Mouse (Mus musculus): Measurements from ENCODE around the gene Ubald2.
A peak's percentile ranks its signal among the peaks of the same experiment; 100 is the strongest.

The Ubald2 gene

DNA sequence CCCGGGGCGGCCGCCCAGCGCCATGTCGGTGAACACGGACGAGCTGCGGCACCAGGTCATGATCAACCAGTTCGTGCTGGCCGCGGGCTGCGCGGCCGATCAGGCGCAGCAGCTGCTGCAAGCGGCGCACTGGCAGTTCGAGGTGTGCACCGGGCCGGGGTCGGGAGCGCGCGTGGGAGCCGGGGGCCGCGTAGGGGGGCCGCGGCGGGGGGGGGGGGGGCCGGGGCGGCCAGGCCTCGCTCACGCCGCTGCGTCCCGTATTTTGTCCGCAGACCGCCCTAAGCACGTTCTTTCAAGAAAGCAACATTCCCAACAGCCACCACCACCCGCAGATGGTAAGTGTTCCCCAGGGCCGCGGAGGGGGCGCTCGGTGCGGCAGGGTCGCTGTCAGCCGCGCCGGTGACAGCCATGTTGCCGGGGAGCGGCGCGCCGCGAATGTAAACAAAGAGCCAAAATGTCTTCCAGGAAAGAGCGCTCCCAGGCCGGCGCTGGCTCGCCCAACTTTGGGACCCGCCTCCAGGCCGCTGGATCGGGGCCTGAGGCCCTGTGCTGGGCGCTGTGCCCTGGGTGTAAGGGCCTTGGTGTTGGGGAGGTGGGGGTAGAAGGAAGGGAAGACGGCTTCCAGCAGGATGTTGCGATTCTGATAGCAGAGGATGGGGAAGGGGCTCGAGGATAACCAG, 533 bp downstream of the Ubald2 start:
- DNase-seq, result peak; percentile 72 to 74

DNA sequence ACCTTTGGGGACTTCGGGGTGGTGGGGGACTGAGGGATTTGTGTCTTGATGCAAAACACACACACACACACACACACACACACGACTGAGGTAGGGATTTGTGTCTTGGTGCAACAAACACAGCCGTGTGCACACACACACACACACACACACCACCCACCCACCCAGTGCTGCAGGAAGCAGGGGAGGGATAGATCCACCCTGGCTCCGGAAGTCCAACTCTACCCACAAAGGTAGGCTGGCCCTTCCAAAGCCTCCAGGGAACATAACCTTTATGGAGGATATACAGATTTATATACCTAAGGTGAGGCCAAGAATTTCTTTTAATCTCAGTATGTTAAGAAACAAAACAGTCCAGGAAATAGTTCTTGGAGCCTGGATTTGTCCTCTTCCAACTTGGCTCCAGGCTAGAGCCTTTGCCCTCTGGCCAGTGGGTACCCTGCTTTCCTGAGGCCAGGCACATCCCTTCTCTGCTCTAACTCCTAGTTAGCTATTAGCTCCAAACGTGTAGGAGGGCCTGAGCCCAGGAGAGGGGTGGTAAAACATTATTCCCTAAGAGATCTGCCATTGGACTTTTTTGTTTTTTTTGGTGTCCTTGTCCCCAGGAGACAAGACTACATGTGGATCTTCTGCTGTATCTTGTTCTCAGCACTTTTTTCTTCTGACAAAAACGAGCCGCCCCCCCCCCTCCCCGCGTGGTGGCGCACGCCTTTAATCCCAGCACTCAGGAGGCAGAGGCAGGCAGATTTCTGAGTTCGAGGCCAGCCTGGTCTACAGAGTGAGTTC, 1.3 kb downstream of the Ubald2 start:
- peak in 1 of 2 experiments; percentile 51 for DNase-seq

GRCm38 (mm10) chr11:116435992-116436724, 2.3 kb downstream of the Ubald2 start:
- DNase-seq, result no peak

GRCm38 (mm10) chr11:116436725-116437331, 2.9 kb downstream of the Ubald2 start:
- no peak for DNase-seq

DNA sequence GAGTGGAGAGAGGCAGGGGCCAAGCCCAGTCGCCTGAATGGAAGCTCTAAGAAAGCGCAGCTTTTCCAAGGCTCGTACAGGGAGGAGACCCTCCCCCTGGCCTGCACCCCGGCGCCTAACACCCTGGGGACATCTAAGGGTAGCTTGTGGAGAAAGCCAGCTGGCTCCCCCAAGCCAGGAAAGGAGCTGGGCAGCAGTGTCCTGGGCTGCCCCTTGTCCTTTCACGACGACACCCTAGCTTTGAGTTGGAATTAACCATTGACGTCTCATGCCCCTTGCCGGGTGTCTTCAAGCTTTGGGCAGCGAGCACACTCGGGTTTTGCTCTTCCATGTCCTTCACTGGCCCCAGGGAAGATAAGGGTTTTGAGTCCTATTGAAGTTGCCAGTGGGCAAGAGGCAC, 3.6 kb downstream of the Ubald2 start:
- no peak for DNase-seq

DNA sequence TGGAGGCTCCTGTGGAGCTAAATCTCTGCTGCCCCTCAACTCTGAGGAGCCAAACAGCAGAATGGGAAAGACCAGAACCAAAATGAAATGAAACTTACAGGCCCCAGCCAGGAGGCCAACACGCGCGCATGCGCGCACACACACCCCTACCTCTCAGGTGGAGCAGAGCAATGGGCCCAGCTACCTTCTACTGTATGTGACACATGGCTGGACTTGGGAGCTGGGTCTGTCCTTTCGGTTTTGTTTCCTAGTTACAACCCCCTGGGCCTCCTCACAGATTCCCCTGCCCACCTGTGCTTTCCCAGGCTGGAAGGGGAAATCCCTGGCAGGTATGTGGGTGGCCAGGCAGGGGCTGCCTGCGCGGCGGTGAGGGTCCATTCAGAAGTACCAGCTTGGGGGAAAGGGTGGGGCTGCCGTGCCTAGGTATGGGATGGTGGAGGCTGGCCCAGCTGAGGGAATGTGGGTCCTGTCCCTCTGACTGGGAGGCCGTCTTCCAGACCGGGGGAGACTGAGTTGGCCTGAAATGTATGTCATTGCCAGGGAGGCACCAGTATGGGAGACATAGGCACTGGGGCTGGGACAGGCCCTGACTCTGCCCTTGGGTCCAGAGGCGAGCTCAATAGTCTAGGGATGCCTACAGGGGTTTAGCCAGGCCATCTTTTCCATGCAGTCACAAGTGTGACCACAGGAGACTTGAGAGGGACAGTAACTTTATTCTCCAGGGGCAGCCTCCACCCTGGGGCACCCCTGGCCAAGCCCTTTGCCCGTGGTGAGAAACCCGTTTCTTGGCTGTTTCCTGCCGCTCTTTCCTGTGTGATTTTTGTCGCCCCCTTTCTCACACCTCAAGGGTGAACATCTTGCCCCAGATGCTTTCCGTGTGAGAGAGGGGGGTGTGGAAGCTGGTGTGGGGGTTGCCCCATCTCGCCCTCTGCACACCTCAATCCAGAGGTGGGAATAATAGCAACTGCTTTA, 5.7 kb downstream of the Ubald2 start:
- DNase-seq, result peak; percentile 50 to 64

DNA sequence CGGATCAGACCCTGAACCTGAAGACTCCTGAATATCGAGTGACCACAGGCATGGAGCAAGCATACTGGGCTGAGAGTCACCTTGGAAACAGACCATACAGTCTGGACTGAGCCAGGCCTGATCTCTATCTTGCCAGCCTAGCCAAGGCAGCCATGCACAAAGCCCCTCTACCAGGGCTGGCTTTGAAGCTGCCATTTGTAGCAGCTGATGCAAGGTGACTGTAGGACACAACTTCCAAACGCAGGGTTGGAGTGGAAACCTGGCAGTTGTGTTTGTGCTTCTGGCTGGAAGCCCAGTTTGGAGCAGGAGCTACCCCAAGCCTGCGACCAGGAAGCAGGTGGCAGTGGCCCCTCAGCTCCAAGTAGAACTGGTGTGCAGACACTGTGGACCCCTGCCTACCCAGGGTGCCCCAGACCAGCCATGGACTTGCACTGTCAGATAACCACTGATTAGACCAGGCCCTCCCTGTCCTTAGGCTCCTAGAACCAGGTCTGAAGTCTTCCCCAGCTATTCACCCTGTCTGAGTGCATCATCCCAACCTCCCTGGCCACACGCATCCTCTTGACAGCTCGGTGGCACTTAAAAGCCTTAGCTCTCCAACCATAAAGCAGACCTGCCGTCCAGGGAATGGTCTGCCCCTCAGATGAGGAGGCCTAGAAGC, 6.6 kb downstream of the Ubald2 start:
- DNase-seq, result no peak

DNA sequence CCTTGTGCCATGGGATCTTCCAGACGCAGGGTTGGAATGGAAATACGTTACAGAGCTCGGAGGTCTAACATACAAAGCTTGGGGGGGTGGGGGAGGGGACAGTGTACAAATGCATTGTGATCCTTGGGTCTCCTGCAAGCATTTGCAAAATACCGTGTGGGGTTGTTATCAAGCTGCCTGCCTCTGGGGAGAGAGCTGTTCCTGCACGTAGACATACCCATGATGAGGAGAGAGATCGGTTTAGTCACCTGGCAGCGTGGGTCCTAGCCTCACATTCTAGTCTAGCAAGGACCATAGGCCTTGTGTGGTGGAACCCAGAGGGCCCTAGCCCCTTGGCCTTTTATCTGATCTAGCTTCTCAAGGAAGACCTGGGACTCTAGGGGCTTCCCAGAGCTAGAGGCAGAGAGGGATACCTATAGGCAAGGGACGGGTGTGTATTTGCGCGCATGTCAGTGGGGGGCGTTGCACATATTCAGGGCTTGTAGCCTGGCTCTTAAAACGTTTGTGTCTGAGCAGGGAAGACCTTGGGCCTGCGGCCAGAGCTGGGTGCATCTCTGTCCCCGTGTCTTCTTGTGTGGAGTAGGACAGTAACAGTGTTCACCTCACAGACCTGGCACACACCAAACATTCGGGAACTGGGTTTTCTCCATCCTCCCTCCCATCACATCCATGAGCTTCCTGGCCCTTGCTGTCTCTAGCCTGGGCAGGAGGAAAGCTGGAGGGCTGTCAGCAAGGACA, 8.4 kb downstream of the Ubald2 start:
- no peak for DNase-seq

GRCm38 (mm10) chr11:116442867-116443177, 8.9 kb downstream of the Ubald2 start:
- DNase-seq, result no peak

DNA sequence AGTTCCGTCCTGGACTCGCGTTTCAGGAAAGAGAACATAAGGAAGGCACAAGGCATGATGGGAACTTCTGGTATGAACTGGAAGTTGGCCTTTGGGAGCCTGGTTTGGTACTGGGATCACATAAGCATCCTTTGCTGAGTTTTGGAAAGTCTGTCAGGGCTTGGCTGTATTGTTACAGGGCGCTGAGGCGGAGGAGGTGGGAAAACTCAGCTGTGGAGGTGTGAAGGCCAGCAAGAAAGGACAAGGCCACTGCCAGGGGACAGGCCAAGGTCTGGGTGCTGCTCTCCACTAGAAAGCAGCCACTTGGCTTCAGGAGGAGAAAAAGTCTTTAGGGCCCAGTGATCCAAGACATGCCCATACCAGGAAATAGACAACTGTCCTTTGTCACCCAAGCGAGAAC, 9.4 kb downstream of the Ubald2 start:
- no peak for DNase-seq

DNA sequence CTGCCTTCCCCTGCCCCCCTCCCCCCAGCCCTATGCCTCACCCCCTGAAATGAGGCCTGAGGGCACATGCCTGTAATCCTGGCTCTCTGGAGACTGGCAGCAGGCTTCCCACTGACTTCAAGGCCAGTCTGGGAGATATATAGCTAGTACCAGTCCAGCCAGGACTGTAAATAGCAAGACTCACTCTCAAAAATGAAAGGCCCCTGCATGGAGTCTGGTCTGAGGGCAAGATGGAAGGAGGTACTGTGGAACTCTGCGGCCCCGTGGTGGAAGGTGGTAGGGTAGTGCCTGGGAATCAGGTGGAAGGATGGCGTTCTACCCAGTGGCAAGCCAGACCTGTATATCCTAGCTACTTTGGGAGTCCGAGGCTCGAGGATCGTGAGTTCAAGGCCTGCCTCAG, 10.0 kb downstream of the Ubald2 start:
- no peak for DNase-seq

- peak; percentile 88 to 92 for DNase-seq
Measured at GRCm38 (mm10) chr11:116445596-116446307, 11.9 kb downstream of the Ubald2 start.

DNA sequence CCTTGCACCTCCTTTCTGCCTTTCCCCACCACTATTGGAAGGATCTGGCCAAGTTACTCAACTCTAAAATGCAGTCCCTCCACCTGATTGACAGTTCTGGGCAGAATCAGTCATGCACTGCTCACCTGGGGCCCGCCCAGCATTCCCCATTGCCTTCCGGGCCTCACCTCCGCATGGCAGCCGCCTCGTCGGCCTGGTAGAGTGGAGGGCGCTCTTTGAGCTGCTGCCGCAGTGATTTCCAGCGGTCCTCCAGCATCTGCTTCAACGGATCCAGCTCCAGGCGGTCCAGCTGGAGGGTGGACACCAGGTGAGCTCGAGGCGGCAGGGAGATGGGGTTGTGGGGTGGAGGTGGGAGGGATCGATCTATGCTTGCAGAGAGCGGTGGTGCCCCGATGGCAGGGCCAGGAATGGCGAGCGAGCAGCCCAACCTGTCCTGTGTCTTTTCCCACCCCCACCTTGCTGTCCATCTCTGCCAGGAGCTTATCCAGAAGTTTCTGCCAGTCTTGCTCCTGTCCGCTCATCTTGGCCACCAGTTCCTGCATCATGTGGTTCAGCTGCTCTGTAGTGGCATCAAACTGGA, 12.5 kb downstream of the Ubald2 start:
- no peak for DNase-seq

GRCm38 (mm10) chr11:116447822-116448221, 13.9 kb downstream of the Ubald2 start:
- no peak for DNase-seq

DNA sequence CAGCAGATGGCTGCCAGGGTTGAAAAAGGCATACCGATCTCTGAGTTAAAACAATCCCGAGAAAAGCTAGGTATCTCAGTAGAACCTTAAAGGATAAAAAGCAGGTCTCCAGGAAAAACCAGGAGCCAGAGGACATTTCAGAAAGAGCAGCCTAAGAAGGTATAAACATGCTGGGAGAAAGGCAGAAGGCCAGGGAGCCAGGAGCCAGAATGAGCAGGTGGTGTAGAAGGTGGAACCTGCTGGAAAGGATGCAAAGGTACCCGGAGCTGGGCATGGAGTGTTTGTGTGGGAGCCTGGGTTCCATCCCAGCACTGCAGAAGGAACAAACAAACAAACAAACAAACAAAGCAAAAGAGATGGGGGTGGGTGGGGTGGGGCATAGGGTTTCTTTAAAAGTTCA, 15.4 kb downstream of the Ubald2 start:
- DNase-seq, result no peak

GRCm38 (mm10) chr11:116453889-116454288, 20.0 kb downstream of the Ubald2 start:
- DNase-seq, result peak in 1 of 2 experiments; percentile 28

GRCm38 (mm10) chr11:116456234-116456633, 22.3 kb downstream of the Ubald2 start:
- DNase-seq, result no peak

DNA sequence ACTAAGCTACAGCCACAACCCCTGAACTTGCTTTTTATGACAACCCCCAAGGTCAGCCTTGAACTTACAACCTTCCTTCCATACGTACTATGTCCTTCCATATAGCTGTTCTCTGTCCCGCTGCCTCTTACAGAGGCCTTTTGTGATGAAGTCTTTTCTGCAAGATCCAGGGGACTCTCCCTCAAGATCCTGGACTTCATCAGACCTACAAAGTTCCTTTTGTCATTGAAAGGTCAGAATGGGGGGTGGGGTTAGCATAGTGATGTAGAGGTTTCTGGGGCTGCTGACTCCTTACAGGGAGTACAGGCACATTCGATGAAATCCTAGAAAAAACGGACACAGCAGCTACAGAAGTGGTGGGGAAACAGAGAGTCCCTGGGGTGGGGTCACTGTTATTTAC, 25.9 kb downstream of the Ubald2 start:
- DNase-seq, result no peak

DNA sequence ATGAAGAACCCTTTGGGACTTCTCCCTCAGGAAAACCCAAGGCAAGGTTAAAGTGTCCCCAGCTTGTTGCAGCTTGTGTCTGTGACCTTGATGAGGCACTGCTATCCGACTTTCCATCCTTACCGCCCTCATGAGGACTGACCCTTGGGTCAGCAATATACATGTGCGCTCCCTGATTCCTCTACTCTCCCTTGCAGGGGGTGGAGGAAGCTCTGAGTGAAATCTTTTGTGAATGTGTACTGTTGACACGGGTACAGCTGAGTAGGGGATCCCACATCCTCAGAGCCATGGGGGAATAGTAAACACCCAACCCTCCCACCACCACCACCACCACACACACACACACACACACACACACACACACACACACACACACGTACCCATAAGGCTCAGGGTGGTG, 29.4 kb downstream of the Ubald2 start:
- DNase-seq, result no peak

GRCm38 (mm10) chr11:116463833-116464232, 29.9 kb downstream of the Ubald2 start:
- DNase-seq, result peak; percentile 79 to 83

Measured in thymus, postnatal 36 days (tissue).